In genomic region chr12:33220509-33221051, GRCm38 (mm10) we compare ENCODE assay signal across 8 mouse cellular contexts.
DNase-seq lines count a peak whose midpoint lies in the region; ATAC-seq and TF ChIP-seq lines count a peak whose summit lies in the region.

No protein-coding gene starts in this region.

- H3K9me3 ChIP-seq in MEL (replicated peaks; ENCODE audit: insufficient read depth, low read length), result no peaks in the 10 kb centered on the region
- no peaks in the 10 kb centered on the region for H3K9me3 ChIP-seq in heart, embryonic 11.5 days (replicated peaks; ENCODE audit: control insufficient read depth, low read length)

- peak in 1 of 2 experiments; percentile 33; a peak in 1 of 4 replicates for TF ChIP-seq POLR2A in MEL (IDR thresholded peaks at IDR 0.05; ENCODE audit: control insufficient read depth in 1 of 2, insufficient read depth in 1 of 2, low read depth in 1 of 2, low read length in 2 of 2, poor library complexity in 1 of 2)

- peak overlapping the region; percentile 48 for H3K9ac ChIP-seq in MEL (ENCODE audit: control insufficient read depth, low read depth, low read length, poor library complexity, severe bottlenecking)
- H3K9ac ChIP-seq in heart, embryonic 11.5 days (ENCODE audit: low read depth, low read length), result peak overlapping the region; percentile 59; the same call in 1 of the 2 replicates

- no peak for TF ChIP-seq RAD21 in MEL (IDR thresholded peaks at IDR 0.05; ENCODE audit: low read depth, low read length)

- DNase-seq in MEL (ENCODE audit: low read depth, low spot score), result peak; percentile 99
- DNase-seq in c-Kit-positive CD71-negative TER-119-negative erythroid progenitor cells, embryonic 14.5 days (ENCODE audit: low read depth), result peak; percentile 58
- DNase-seq in layer of hippocampus, adult 9-11 months, result peak; percentile 68
- DNase-seq in lung, postnatal 4 days, result peak; percentile 61 to 73
- peak; percentile 54 to 68 for DNase-seq in spleen, postnatal 14 days (ENCODE audit: low spot score in 2 of 2)
- DNase-seq in thymus, postnatal 10 days (ENCODE audit: low spot score in 2 of 2), result no peak
- DNase-seq in natural killer cell, adult 2 months (ENCODE audit: low spot score in 2 of 2), result no peak

- H3K4me3 ChIP-seq in MEL (ENCODE audit: control insufficient read depth in 1 of 2, insufficient read depth in 1 of 2, low read depth in 2 of 2, low read length in 2 of 2), result peak overlapping the region in 1 of 2 experiments; percentile 31; a peak in 2 of 4 replicates
- no peak overlapping the region; the same call in 1 of the 2 replicates for H3K4me3 ChIP-seq in heart, embryonic 11.5 days (ENCODE audit: low read depth, low read length)

- WGBS in heart, embryonic 11.5 days (ENCODE audit: insufficient replicate concordance), result 26% methylated on average over 11 of the region's 11 CpGs

- TF ChIP-seq CTCF in MEL (IDR thresholded peaks at IDR 0.05 in 2 of 3, conservative IDR thresholded peaks at IDR 0.05 in 1 of 3; ENCODE audit: control insufficient read depth in 1 of 3, insufficient read depth in 1 of 3, low read depth in 2 of 3, low read length in 3 of 3, poor library complexity in 1 of 3, severe bottlenecking in 1 of 3), result no peak

- H3K4me2 ChIP-seq in heart, embryonic 11.5 days, result peak overlapping the region; percentile 59

- peak; percentile 79 to 88 for TF ChIP-seq EP300 in MEL (IDR thresholded peaks at IDR 0.05; ENCODE audit: low read depth in 1 of 2, low read length in 2 of 2)

- peak overlapping the region; percentile 98 for H3K27ac ChIP-seq in MEL (ENCODE audit: control insufficient read depth, low read depth, low read length)
- peak overlapping the region; percentile 94 for H3K27ac ChIP-seq in heart, embryonic 11.5 days (ENCODE audit: low read depth, low read length)

- peaks cover 0 to 53% of the 10 kb centered on the region in 2 experiments; a peak in 2 of 4 replicates for H3K36me3 ChIP-seq in MEL (ENCODE audit: control insufficient read depth in 1 of 2, insufficient read depth in 2 of 2, low read length in 2 of 2)
- no peaks in the 10 kb centered on the region for H3K36me3 ChIP-seq in heart, embryonic 11.5 days (ENCODE audit: control insufficient read depth, insufficient read depth, low read length)

- H3K27me3 ChIP-seq in MEL (ENCODE audit: control insufficient read depth in 1 of 2, insufficient read depth in 2 of 2, low read length in 2 of 2), result no peaks in the 10 kb centered on the region
- H3K27me3 ChIP-seq in heart, embryonic 11.5 days (ENCODE audit: control insufficient read depth, insufficient read depth, low read length), result 0 out of 2 replicates have a peak, but pooled peaks cover 3% of the 10 kb centered on the region

- ATAC-seq in heart, embryonic 11.5 days (replicated peaks; ENCODE audit: insufficient number of reproducible peaks, low FRiP score, low TSS enrichment), result peak; percentile 87

- no peaks in the 10 kb centered on the region for H3K79me2 ChIP-seq in MEL (ENCODE audit: control insufficient read depth, insufficient read depth, low read length, poor library complexity)

- H3K4me1 ChIP-seq in MEL (ENCODE audit: control insufficient read depth in 1 of 2, insufficient read depth in 2 of 2, low read length in 2 of 2), result peaks cover 24 to 53% of the 10 kb centered on the region in 2 experiments
- H3K4me1 ChIP-seq in heart, embryonic 11.5 days (ENCODE audit: control insufficient read depth, insufficient read depth, low read length), result peaks cover 40% of the 10 kb centered on the region

TF ChIP-seq in MEL, 35 proteins besides CTCF, POLR2A, EP300 and RAD21:
- TF ChIP-seq TAL1 (IDR thresholded peaks at IDR 0.05; ENCODE audit: low read length) (peak; percentile 86), MYB (IDR thresholded peaks at IDR 0.05; ENCODE audit: low read depth, low read length) (peak; percentile 28; the same call in 1 of the 2 replicates), MYC (IDR thresholded peaks at IDR 0.05; ENCODE audit: low read depth, low read length) (0 out of 2 replicates have a peak, but pooled peaks have one; percentile 36), GABPA (IDR thresholded peaks at IDR 0.05; ENCODE audit: low read depth, low read length) (peak; percentile 46; the same call in 1 of the 2 replicates), ETS1 (IDR thresholded peaks at IDR 0.05; ENCODE audit: low read depth, low read length) (peak; percentile 86), SMC3 (IDR thresholded peaks at IDR 0.05; ENCODE audit: low read depth, low read length) (no peak), RCOR1 (IDR thresholded peaks at IDR 0.05; ENCODE audit: low read depth, low read length) (peak; percentile 86), ZC3H11A (IDR thresholded peaks at IDR 0.05; ENCODE audit: low read depth, low read length) (no peak), USF2 (IDR thresholded peaks at IDR 0.05; ENCODE audit: borderline replicate concordance in 1 of 2, insufficient read depth in 1 of 2, low read depth in 1 of 2, low read length in 2 of 2) (no peak), CHD1 (IDR thresholded peaks at IDR 0.05; ENCODE audit: low read depth, low read length) (no peak), NELFE (IDR thresholded peaks at IDR 0.05; ENCODE audit: low read depth, low read length) (no peak), USF1 (IDR thresholded peaks at IDR 0.05; ENCODE audit: low read depth, low read length) (no peak), POLR2AphosphoS2 (IDR thresholded peaks at IDR 0.05; ENCODE audit: low read length) (0 out of 2 replicates have a peak, but pooled peaks have one; percentile 41), UBTF (IDR thresholded peaks at IDR 0.05; ENCODE audit: borderline replicate concordance, insufficient read depth, low read depth, low read length) (no peak), ZMIZ1 (IDR thresholded peaks at IDR 0.05; ENCODE audit: low read depth, low read length) (0 out of 2 replicates have a peak, but pooled peaks have one; percentile 18), MXI1 (IDR thresholded peaks at IDR 0.05; ENCODE audit: low read depth, low read length) (peak; percentile 76), KAT2A (conservative IDR thresholded peaks at IDR 0.05; ENCODE audit: low read depth, low read length) (no peak), MAZ (IDR thresholded peaks at IDR 0.05; ENCODE audit: low read depth, low read length) (no peak), BHLHE40 (IDR thresholded peaks at IDR 0.05; ENCODE audit: borderline replicate concordance, low read depth, low read length) (no peak; the same call in 1 of the 2 replicates), GATA1 (IDR thresholded peaks at IDR 0.05; ENCODE audit: low read depth, low read length) (peak; percentile 95), MAFK (IDR thresholded peaks at IDR 0.05; ENCODE audit: borderline replicate concordance, low read depth, low read length) (no peak), MEF2A (IDR thresholded peaks at IDR 0.05; ENCODE audit: extremely low read depth, insufficient replicate concordance, low read depth, low read length, poor library complexity, severe bottlenecking) (no peak), HCFC1 (IDR thresholded peaks at IDR 0.05; ENCODE audit: low read depth, low read length) (no peak), ZKSCAN1 (IDR thresholded peaks at IDR 0.05; ENCODE audit: low read depth, low read length) (no peak), TCF12 (IDR thresholded peaks at IDR 0.05; ENCODE audit: low read depth, low read length) (peak; percentile 86), ZNF384 (IDR thresholded peaks at IDR 0.05; ENCODE audit: low read depth, low read length) (no peak), CHD2 (IDR thresholded peaks at IDR 0.05; ENCODE audit: low read length) (peak; percentile 8; the same call in 1 of the 2 replicates), JUND (IDR thresholded peaks at IDR 0.05; ENCODE audit: low read depth, low read length) (peak; percentile 81), TBP (IDR thresholded peaks at IDR 0.05; ENCODE audit: low read depth, low read length) (peak; percentile 5; the same call in 1 of the 2 replicates), NRF1 (IDR thresholded peaks at IDR 0.05; ENCODE audit: insufficient read depth, low read depth, low read length, poor library complexity, severe bottlenecking) (no peak), POLR2AphosphoS5 (IDR thresholded peaks at IDR 0.05; ENCODE audit: borderline replicate concordance, low read depth, low read length) (no peak), ELF1 (IDR thresholded peaks at IDR 0.05; ENCODE audit: low read depth, low read length) (no peak), E2F4 (IDR thresholded peaks at IDR 0.05; ENCODE audit: borderline replicate concordance, low read depth, low read length) (peak; percentile 72; the same call in 1 of the 2 replicates), MAX (IDR thresholded peaks at IDR 0.05; ENCODE audit: low read length) (peak; percentile 48; the same call in 1 of the 2 replicates), SIN3A (IDR thresholded peaks at IDR 0.05; ENCODE audit: low read length) (peak; percentile 79)

Comparison
In these comparisons a context has a peak if more than half of its experiments do, and no peak if none do; other contexts are left out.
1. DNase-seq: peak in MEL (single experiment), c-Kit-positive CD71-negative TER-119-negative erythroid progenitor cells, embryonic 14.5 days (single experiment), layer of hippocampus, adult 9-11 months (single experiment), lung, postnatal 4 days (2 of 2) and spleen, postnatal 14 days (2 of 2); none in thymus, postnatal 10 days (0 of 2) and natural killer cell, adult 2 months (0 of 2).